Mouse (Mus musculus) midbrain, embryonic 11.5 days (tissue): ENCODE data around the gene Ctnnb1. TPM values are rescaled to one million over a fixed set of nuclear protein-coding genes. Genes with fewer than 3 reads are reported as not detected.
"Not testable (repeated sequence)": the region's sequence is repeated elsewhere in the genome, so short reads cannot be mapped to it uniquely, and the experiment has no call there.

Source experiments
- ATAC-seq: fragments of 200-750 bp; cut with Nextera tagmentation; 2 replicates; pipeline ENCODE4 v1.8.0; 2017; ENCODE audit warnings: moderate TSS enrichment, moderate library complexity; ENCODE audit not compliant: low FRiP score
- DNase-seq: peaks from one replicate; pipeline ENCODE4 v3.0.0; 2015; ENCODE audit warnings: low spot score; ENCODE audit errors: missing footprints
- H3K27ac ChIP-seq: fragments of 300-500 bp; sonication (generic); 2 replicates; pipeline ENCODE4 v1.5.1; 2014; ENCODE audit warnings: low read depth, low read length
- H3K27me3 ChIP-seq: fragments of 300-500 bp; sonication (generic); 2 replicates; pipeline ENCODE4 v1.6.1; 2014; ENCODE audit warnings: mild to moderate bottlenecking, low read length, moderate library complexity, mixed read lengths; ENCODE audit not compliant: control insufficient read depth, insufficient read depth
- H3K36me3 ChIP-seq: fragments of 300-500 bp; sonication (generic); 2 replicates; pipeline ENCODE4 v1.6.1; 2014; ENCODE audit warnings: mild to moderate bottlenecking, low read length, moderate library complexity, mixed read lengths; ENCODE audit not compliant: control insufficient read depth, insufficient read depth
- H3K4me1 ChIP-seq: fragments of 300-500 bp; sonication (generic); 2 replicates; pipeline ENCODE4 v1.6.1; 2014; ENCODE audit warnings: low read length; ENCODE audit not compliant: control insufficient read depth, insufficient read depth
- H3K4me2 ChIP-seq: fragments of 300-500 bp; sonication (generic); 2 replicates; pipeline ENCODE4 v1.6.1; 2014; ENCODE audit warnings: mild to moderate bottlenecking, moderate library complexity
- H3K4me3 ChIP-seq: fragments of 300-500 bp; sonication (generic); 2 replicates; pipeline ENCODE4 v1.5.1; 2014; ENCODE audit warnings: low read depth, low read length
- H3K9ac ChIP-seq: fragments of 300-500 bp; sonication (generic); 2 replicates; pipeline ENCODE4 v1.6.1; 2014; ENCODE audit warnings: low read length
- H3K9me3 ChIP-seq: fragments of 300-500 bp; sonication (generic); 2 replicates; pipeline ENCODE4 v1.6.1; 2016; ENCODE audit warnings: low read length; ENCODE audit not compliant: control insufficient read depth
- WGBS: fragments of 180-500 bp; shearing (Covaris S2); extraction: QIAGEN DNeasy Blood & Tissue Kit; methylation state at CpG from one replicate; pipeline ENCODE4 v1.1.7; 2014; 5-methylcytosine and 5-hydroxymethylcytosine counted together
- polyA plus RNA-seq: library from polyadenylated mRNA; unstranded; fragments of >200 nt; fragmentation: Nextera tagmentation; extraction: Ambion mirVana; gene quantifications from 2 replicates; pipeline ENCODE4 v1.2.1, GENCODE M21; 2014

The Ctnnb1 gene
- polyA plus RNA-seq, 1 experiment from 2014 or later, result 999 TPM

- no peaks in the 10 kb centered on the region for H3K27me3 ChIP-seq
- ATAC-seq, result no peak
- 57% methylated on average over 4 of the region's 4 CpGs for WGBS
- H3K4me1 ChIP-seq, result no peaks in the 10 kb centered on the region
- H3K27ac ChIP-seq, result no peak overlapping the region
- no peak for DNase-seq
- no peak overlapping the region for H3K4me2 ChIP-seq
- no peak overlapping the region for H3K4me3 ChIP-seq
- H3K9ac ChIP-seq, result no peak overlapping the region
- H3K9me3 ChIP-seq, result no peaks in the 10 kb centered on the region
- H3K36me3 ChIP-seq, result no peaks in the 10 kb centered on the region
These were observed 31.7 kb upstream of the Ctnnb1 start for GRCm38 (mm10) chr9:120897269-120897668.

- Histone ChIP-seq H3K9me3 (no peaks in the 10 kb centered on the region), H3K27me3 (no peaks in the 10 kb centered on the region), H3K9ac (no peak overlapping the region), H3K4me2 (no peak overlapping the region), H3K4me1 (no peaks in the 10 kb centered on the region), H3K27ac (no peak overlapping the region), H3K36me3 (no peaks in the 10 kb centered on the region), H3K4me3 (no peak overlapping the region)
- 77% methylated on average over 4 of the region's 4 CpGs for WGBS
- ATAC-seq (no peak), DNase-seq (no peak)
These were observed 29.2 kb upstream of the Ctnnb1 start for GRCm38 (mm10) chr9:120899833-120900232.

- Histone ChIP-seq H3K4me3 (no peak overlapping the region), H3K9me3 (no peaks in the 10 kb centered on the region), H3K27me3 (no peaks in the 10 kb centered on the region), H3K4me1 (no peaks in the 10 kb centered on the region), H3K36me3 (no peaks in the 10 kb centered on the region), H3K9ac (no peak overlapping the region), H3K4me2 (no peak overlapping the region), H3K27ac (no peak overlapping the region)
- 67% methylated on average over 12 of the region's 12 CpGs for WGBS
- DNase-seq (no peak), ATAC-seq (no peak)
These were observed 28.4 kb upstream of the Ctnnb1 start for GRCm38 (mm10) chr9:120900338-120901274.

GRCm38 (mm10) chr9:120902562-120902961, 26.5 kb upstream of the Ctnnb1 start:
- no peaks in the 10 kb centered on the region for H3K27me3 ChIP-seq
- H3K4me2 ChIP-seq, result no peak overlapping the region
- no peak overlapping the region for H3K4me3 ChIP-seq
- WGBS, result 84% methylated on average over 8 of the region's 8 CpGs
- no peaks in the 10 kb centered on the region for H3K9me3 ChIP-seq
- no peaks in the 10 kb centered on the region for H3K36me3 ChIP-seq
- ATAC-seq (no peak), DNase-seq (no peak)
- H3K9ac ChIP-seq, result no peak overlapping the region
- no peak overlapping the region for H3K27ac ChIP-seq
- no peaks in the 10 kb centered on the region for H3K4me1 ChIP-seq

- DNase-seq (no peak), ATAC-seq (no peak)
- H3K4me3 ChIP-seq, result no peak overlapping the region
- no peaks in the 10 kb centered on the region for H3K9me3 ChIP-seq
- H3K27ac ChIP-seq, result no peak overlapping the region
- H3K4me1 ChIP-seq, result no peaks in the 10 kb centered on the region
- 83% methylated on average over 6 of the region's 6 CpGs for WGBS
- H3K27me3 ChIP-seq, result no peaks in the 10 kb centered on the region
- H3K4me2 ChIP-seq, result no peak overlapping the region
- no peak overlapping the region for H3K9ac ChIP-seq
- no peaks in the 10 kb centered on the region for H3K36me3 ChIP-seq
These were observed 20.6 kb upstream of the Ctnnb1 start for GRCm38 (mm10) chr9:120908461-120908860.

GRCm38 (mm10) chr9:120913152-120913551, 15.9 kb upstream of the Ctnnb1 start:
- H3K27ac ChIP-seq, result no peak overlapping the region
- no peak overlapping the region for H3K9ac ChIP-seq
- H3K36me3 ChIP-seq, result no peaks in the 10 kb centered on the region
- DNase-seq, result no peak
- no peak for ATAC-seq
- 85% methylated on average over 13 of the region's 13 CpGs for WGBS
- H3K4me3 ChIP-seq, result no peak overlapping the region
- H3K27me3 ChIP-seq, result no peaks in the 10 kb centered on the region
- H3K4me1 ChIP-seq, result no peaks in the 10 kb centered on the region
- H3K9me3 ChIP-seq, result no peaks in the 10 kb centered on the region
- no peak overlapping the region for H3K4me2 ChIP-seq

- Histone ChIP-seq H3K9me3 (no peaks in the 10 kb centered on the region), H3K4me2 (no peak overlapping the region), H3K9ac (no peak overlapping the region), H3K27me3 (no peaks in the 10 kb centered on the region), H3K4me3 (no peak overlapping the region), H3K4me1 (no peaks in the 10 kb centered on the region), H3K27ac (no peak overlapping the region), H3K36me3 (no peaks in the 10 kb centered on the region)
- DNase-seq, result no peak
- ATAC-seq, result no peak
- WGBS, result 87% methylated on average over 4 of the region's 4 CpGs
These were observed 14.6 kb upstream of the Ctnnb1 start for GRCm38 (mm10) chr9:120914429-120914828.

- ATAC-seq, result no peak
- no peak overlapping the region for H3K4me2 ChIP-seq
- no peak for DNase-seq
- H3K27ac ChIP-seq, result no peak overlapping the region
- no peaks in the 10 kb centered on the region for H3K27me3 ChIP-seq
- H3K9me3 ChIP-seq, result no peaks in the 10 kb centered on the region
- no peaks in the 10 kb centered on the region for H3K36me3 ChIP-seq
- H3K4me3 ChIP-seq, result no peak overlapping the region
- H3K4me1 ChIP-seq, result no peaks in the 10 kb centered on the region
- 87% methylated on average over 14 of the region's 14 CpGs for WGBS
- no peak overlapping the region for H3K9ac ChIP-seq
These were observed 14.0 kb upstream of the Ctnnb1 start for GRCm38 (mm10) chr9:120914877-120915459.

GRCm38 (mm10) chr9:120917619-120918018, 11.4 kb upstream of the Ctnnb1 start:
- WGBS, result 96% methylated on average over 2 of the region's 2 CpGs
- not testable (repeated sequence) for H3K27ac ChIP-seq, H3K9me3 ChIP-seq, H3K4me1 ChIP-seq, ATAC-seq, H3K9ac ChIP-seq, H3K4me3 ChIP-seq, H3K4me2 ChIP-seq, H3K36me3 ChIP-seq, H3K27me3 ChIP-seq, DNase-seq
